Mouse (Mus musculus) spleen, adult 2 months (tissue): ENCODE measurements around the gene Slc25a28.

Source experiments
- CTCF ChIP-seq: fragments of 200-500 bp; IDR thresholded peaks from 2 replicates; pipeline ENCODE4 v1.5.1; 2011; ENCODE audit warnings: mild to moderate bottlenecking, inconsistent platforms; ENCODE audit not compliant: insufficient read depth, insufficient read length, insufficient replicate concordance; ENCODE audit errors: extremely low read depth
- POLR2A ChIP-seq: fragments of 200-500 bp; IDR thresholded peaks from 2 replicates; pipeline ENCODE4 v1.6.1; 2011; ENCODE audit warnings: low read depth, low read length, inconsistent platforms

GRCm38 (mm10) chr19:43678467-43679003, 3.9 kb upstream of the Slc25a28 start:
- TF ChIP-seq CTCF (no peak), POLR2A (no peak)
